Mouse (Mus musculus) inflammation-experienced regulatory T-cells (primary cell): ENCODE data around the gene Olfr689. TPM values are rescaled to one million over a fixed set of nuclear protein-coding genes. Genes with fewer than 3 reads are reported as not detected.

Source experiments
- polyA plus RNA-seq, 2 experiments: library from polyadenylated mRNA; unstranded; fragments of 100-300 nt; shearing (Covaris generic); gene quantifications; one replicate each; pipeline ENCODE4 v1.2.1; 2017

The Olfr689 gene
- under 1 TPM; 0.04 to 0.47 TPM for polyA plus RNA-seq

DNA sequence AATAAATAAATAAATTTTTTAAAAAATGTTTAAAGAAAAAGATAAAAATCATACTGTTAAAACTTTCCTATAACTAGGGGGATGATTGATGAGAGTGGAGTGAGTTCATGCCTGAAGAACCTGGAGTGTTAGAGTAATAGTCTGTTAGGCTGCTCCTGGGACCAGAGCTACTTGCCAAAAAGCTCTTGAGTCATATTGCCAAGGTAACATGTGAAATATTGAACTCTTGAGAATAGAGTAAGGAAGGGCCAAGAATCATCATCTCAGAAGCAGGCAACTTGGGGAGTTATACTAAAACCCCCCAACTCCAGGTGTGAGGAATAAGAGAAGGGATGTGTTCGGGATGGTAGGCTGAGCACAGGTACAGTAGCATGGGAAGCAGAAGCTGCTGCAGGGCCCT, at the start of gene Olfr689:
TSS of gene Olfr689 (plus strand) at position 301 of the 400 bp plus-strand sequence.

GRCm38 (mm10) chr7:105287795-105288194, 23.2 kb upstream of the Olfr689 start, which contains the start of gene Olfr688:
Olfr688 (plus strand) TSS chr7:105288095.

GRCm38 (mm10) chr7:105334004-105334403, 23.0 kb downstream of the Olfr689 start, which contains the start of gene Olfr690:
Olfr690 (minus strand) TSS chr7:105334104.

DNA sequence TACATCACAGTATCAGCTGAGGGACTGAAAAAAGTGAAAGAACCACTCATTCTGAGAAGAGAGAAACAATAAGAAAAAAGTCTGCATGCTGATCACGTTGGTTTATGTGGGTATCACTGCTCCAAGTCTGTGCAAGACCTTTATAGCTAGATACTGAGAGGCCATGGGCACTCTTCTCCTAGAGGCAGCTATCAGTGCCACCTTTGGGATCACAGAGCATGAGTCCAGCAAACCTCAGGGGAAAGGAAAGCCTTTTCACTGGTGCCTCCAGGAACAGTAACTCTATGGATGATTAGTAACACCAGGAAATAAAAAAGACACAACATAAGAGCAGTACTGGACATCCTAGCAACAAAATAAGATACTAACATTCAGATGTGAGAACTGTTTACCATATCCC, 31.2 kb downstream of the Olfr689 start, which contains the start of gene Olfr691:
TSS of gene Olfr691 (minus strand) at position 101 of the 400 bp plus-strand sequence.

DNA sequence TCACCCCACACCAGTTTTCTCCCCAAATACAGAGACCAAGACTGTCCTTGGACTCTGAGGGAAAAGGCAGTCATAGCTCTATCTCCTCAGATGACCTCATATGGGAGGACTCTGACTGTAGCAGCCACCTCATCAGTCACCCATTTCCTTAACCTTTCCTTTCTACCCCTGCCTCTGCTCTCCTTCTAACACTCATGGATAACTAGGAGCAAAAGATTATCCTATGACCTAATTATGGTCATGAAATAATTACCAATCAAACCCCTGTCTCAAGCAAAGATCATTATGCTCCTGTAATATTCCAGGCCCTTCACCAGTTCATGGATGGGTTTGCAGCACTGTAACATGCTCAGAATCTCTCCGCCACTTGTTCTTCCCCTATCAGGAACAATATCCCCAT, 57.0 kb downstream of the Olfr689 start, which contains the start of gene Olfr692:
TSS of gene Olfr692 (plus strand) at position 301 of the 400 bp plus-strand sequence.

Other genes starting within 250 kb of the Olfr689 start
- gene Olfr678, start 246.7 kb upstream of the Olfr689 start, polyA plus RNA-seq: not detected
- not detected for gene Olfr679, start 230.0 kb upstream of the Olfr689 start, polyA plus RNA-seq
- gene Olfr680-ps1, start 218.3 kb upstream of the Olfr689 start, polyA plus RNA-seq: not detected
- gene Olfr681, start 194.3 kb upstream of the Olfr689 start, polyA plus RNA-seq: under 1 TPM in 1 of 2 experiments, not detected in 1; 0.09 TPM
- gene Olfr683, start 164.2 kb upstream of the Olfr689 start, polyA plus RNA-seq: not detected
- gene Olfr684, start 147.5 kb upstream of the Olfr689 start, polyA plus RNA-seq: not detected
- under 1 TPM in 1 of 2 experiments, not detected in 1; 0.05 TPM for gene Olfr685, start 125.2 kb upstream of the Olfr689 start, polyA plus RNA-seq
- gene Olfr686, start 103.7 kb upstream of the Olfr689 start, polyA plus RNA-seq: not detected
- gene Olfr688, start 23.1 kb upstream of the Olfr689 start, polyA plus RNA-seq: not detected
- gene Olfr690, start 22.9 kb downstream of the Olfr689 start, polyA plus RNA-seq: not detected
- gene Olfr691, start 31.1 kb downstream of the Olfr689 start, polyA plus RNA-seq: 1 to 10 TPM in 1 of 2 experiments, under 1 TPM in 1; 0.08 to 2.0 TPM
- gene Olfr692, start 57.1 kb downstream of the Olfr689 start, polyA plus RNA-seq: not detected
- not detected for gene Gm5901, start 63.9 kb downstream of the Olfr689 start, polyA plus RNA-seq
- 10 to 100 TPM; 36.7 to 58.5 TPM for gene Fam160a2, start 88.9 kb downstream of the Olfr689 start, polyA plus RNA-seq
- gene Cnga4, start 93.4 kb downstream of the Olfr689 start, polyA plus RNA-seq: not detected
- gene Cckbr, start 114.6 kb downstream of the Olfr689 start, polyA plus RNA-seq: under 1 TPM in 1 of 2 experiments, not detected in 1; 0.21 TPM
- gene Cavin3, start 171.1 kb downstream of the Olfr689 start, polyA plus RNA-seq: not detected
- 10 to 100 TPM; 34.0 to 40.5 TPM for gene Smpd1, start 243.2 kb downstream of the Olfr689 start, polyA plus RNA-seq